Mouse (Mus musculus): ENCODE data around the gene Nsd2. TPM values are rescaled to one million over a fixed set of nuclear protein-coding genes. Genes with fewer than 3 reads are reported as not detected.

Nsd2 gene
- polyA plus RNA-seq (2014; fragmentation: Nextera tagmentation; extraction: Ambion mirVana): 115 and 117 TPM in 2 replicates

DNA sequence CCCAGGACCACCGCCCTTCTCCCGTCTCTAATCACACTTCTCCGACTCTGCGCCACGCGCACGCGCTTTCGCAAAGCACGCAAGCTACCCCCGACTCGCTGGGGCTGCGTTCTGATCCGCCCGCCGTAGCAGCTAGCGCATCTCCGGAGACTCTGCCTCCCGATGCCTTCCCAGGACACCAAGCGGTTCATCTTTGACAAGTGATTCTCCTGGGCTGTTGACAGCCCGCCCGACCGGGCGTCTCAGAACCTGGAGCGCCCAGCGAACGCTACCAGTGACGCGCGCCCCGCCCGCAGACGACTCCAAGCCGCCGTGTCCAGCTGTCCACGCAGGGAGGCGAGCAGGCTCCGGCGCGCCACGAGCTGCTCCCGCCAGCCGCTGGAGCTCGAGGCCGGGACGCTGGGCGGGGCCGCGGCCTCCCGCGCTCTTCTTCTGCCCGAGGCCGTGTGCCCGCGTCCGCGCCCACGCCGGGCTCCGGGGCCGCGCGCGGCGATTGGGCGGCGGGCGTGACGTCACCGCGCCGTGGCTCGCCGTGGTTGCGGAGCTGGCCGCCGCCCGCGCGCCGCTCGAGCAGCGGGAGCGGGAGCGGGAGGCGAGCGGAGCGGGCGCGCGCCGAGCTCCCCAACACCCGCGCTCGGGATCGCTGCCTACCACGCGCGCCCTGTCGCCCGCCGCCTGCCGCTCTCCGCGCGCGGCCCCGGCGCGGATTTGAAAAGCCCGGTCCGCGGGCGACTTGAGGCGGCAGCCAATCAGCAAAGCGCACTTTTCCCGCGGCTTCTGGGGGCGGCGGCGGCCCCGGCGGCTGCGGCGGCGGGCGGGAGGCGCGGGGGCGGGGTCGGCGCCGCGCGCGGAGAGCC, at the start of gene Nsd2:
Nsd2 (plus strand) TSS at position 850 of the 857 bp plus-strand sequence.
- Histone ChIP-seq H3K9ac (ENCODE audit: low read length) (peak within 1 kb of the TSS; percentile 100), H3K36me3 (ENCODE audit: control insufficient read depth, insufficient read depth, low read length) (no peaks in the 10 kb centered on the region), H3K4me3 (ENCODE audit: low read depth, low read length) (peak within 1 kb of the TSS; percentile 100), H3K4me1 (ENCODE audit: control insufficient read depth, insufficient read depth, low read length) (peaks cover 38% of the 10 kb centered on the region), H3K27me3 (ENCODE audit: control insufficient read depth, insufficient read depth, low read length) (no peaks in the 10 kb centered on the region), H3K27ac (ENCODE audit: low read depth, low read length) (peak within 1 kb of the TSS; percentile 100), H3K9me3 (ENCODE audit: control insufficient read depth, low read length) (no peaks in the 10 kb centered on the region), H3K4me2 (peak within 1 kb of the TSS; percentile 86)
- WGBS: under 1% methylated on average over 123 of the region's 136 CpGs
- ATAC-seq (ENCODE audit: low FRiP score) (peak; percentile 83), DNase-seq (ENCODE audit: low spot score, missing footprints) (peak; percentile 100)

DNA sequence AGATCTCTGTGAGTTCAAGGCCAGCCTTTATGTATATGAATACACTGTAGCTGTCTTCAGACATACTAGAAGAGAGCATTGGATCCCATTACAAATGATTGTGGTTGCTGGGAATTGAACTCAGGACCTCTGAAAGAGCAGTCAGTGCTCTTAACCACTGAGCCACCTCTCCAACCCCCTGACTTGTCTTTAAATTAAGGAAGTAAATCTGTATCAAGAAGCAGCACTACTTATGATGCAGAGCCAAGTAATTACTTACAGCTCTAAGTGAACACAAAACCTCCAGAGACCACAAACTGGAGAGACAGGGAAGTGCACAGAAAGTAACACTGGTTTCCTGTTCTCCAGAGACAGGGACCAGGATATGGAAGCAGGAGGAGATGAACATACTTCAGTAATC, 43.3 kb upstream of the Nsd2 start:
- Histone ChIP-seq H3K36me3 (ENCODE audit: control insufficient read depth, insufficient read depth, low read length) (peaks cover 2% of the 10 kb centered on the region; the same call in 1 of the 2 replicates), H3K27me3 (ENCODE audit: control insufficient read depth, insufficient read depth, low read length) (no peaks in the 10 kb centered on the region), H3K27ac (ENCODE audit: low read depth, low read length) (no peak overlapping the region), H3K4me3 (ENCODE audit: low read depth, low read length) (no peak overlapping the region), H3K9me3 (ENCODE audit: control insufficient read depth, low read length) (no peaks in the 10 kb centered on the region), H3K9ac (ENCODE audit: low read length) (no peak overlapping the region), H3K4me2 (no peak overlapping the region), H3K4me1 (ENCODE audit: control insufficient read depth, insufficient read depth, low read length) (peaks cover 9% of the 10 kb centered on the region)
- DNase-seq (ENCODE audit: low spot score, missing footprints) (no peak), ATAC-seq (ENCODE audit: low FRiP score) (no peak)

DNA sequence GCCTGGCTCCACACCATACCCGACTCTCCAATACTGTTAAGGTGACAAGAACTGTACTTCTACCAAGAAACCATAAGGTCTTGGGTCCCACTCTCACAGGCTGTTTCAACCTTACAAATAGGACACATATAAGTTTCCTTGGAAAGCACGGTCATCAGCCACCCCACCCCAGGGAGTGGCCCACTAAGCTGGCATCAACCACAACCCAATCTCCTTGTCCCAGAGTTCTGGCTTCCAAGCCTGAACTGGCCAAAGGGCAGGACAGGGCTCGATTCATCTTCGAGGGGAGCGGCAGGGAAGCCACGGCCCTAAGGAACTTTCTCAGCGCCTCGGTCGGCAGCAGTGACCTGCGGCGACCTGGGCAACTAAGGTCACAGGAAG, 38.6 kb upstream of the Nsd2 start:
- H3K9me3 ChIP-seq (ENCODE audit: control insufficient read depth, low read length): no peaks in the 10 kb centered on the region
- H3K4me2 ChIP-seq: peak overlapping the region; percentile 86
- ATAC-seq (ENCODE audit: low FRiP score) (peak; percentile 3; the same call in 1 of the 2 replicates), DNase-seq (ENCODE audit: low spot score, missing footprints) (no peak)
- H3K9ac ChIP-seq (ENCODE audit: low read length): peak overlapping the region; percentile 89
- peaks cover 2% of the 10 kb centered on the region; the same call in 1 of the 2 replicates for H3K36me3 ChIP-seq (ENCODE audit: control insufficient read depth, insufficient read depth, low read length)
- H3K27me3 ChIP-seq (ENCODE audit: control insufficient read depth, insufficient read depth, low read length): no peaks in the 10 kb centered on the region
- H3K27ac ChIP-seq (ENCODE audit: low read depth, low read length): peak overlapping the region; percentile 80; the same call in 1 of the 2 replicates
- H3K4me1 ChIP-seq (ENCODE audit: control insufficient read depth, insufficient read depth, low read length): peaks cover 11% of the 10 kb centered on the region
- 4% methylated on average over 11 of the region's 11 CpGs for WGBS
- peak overlapping the region; percentile 89 for H3K4me3 ChIP-seq (ENCODE audit: low read depth, low read length)

DNA sequence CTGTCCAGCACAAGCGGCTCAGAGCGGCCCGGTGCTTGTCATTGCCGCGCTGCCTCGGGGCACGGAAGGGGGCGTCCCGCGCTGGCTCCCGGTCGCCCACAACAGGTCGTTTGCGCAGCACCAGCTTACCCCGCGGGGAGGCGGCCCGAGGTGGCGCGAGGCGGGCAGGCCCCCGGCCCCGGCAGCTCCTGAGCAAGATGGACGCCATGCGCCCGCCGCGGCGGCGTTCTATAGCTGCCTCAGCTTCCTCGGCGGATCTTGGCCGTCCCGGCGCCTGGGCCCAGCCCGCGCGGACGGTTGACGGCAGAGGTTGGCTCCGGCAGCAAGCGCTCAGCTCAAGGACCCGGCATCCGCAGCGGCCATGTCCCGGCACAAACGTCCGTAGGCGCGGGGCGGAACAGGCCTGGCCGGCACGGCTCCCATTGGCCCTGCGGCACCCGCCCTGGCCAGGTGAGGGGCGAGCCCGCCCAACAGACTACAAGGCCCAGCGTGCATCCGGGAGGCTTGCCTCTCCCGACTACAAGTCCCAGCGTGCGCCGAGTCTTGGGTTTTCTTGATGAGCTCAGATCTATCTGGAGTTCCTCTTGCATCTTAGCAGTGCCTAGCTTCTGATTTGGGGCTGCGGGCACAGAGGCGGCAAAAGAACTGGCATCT, 38.1 kb upstream of the Nsd2 start, which contains the start of gene Letm1:
Letm1 (minus strand) TSS at position 473 of the 654 bp plus-strand sequence.
- Histone ChIP-seq H3K27ac (ENCODE audit: low read depth, low read length) (peak within 1 kb of the TSS; percentile 80), H3K4me3 (ENCODE audit: low read depth, low read length) (peak within 1 kb of the TSS; percentile 89), H3K4me1 (ENCODE audit: control insufficient read depth, insufficient read depth, low read length) (peaks cover 11% of the 10 kb centered on the region), H3K4me2 (peak within 1 kb of the TSS; percentile 86), H3K9me3 (ENCODE audit: control insufficient read depth, low read length) (no peaks in the 10 kb centered on the region), H3K27me3 (ENCODE audit: control insufficient read depth, insufficient read depth, low read length) (no peaks in the 10 kb centered on the region), H3K9ac (ENCODE audit: low read length) (peak within 1 kb of the TSS; percentile 89), H3K36me3 (ENCODE audit: control insufficient read depth, insufficient read depth, low read length) (peaks cover 1% of the 10 kb centered on the region; the same call in 1 of the 2 replicates)
- under 1% methylated on average over 65 of the region's 65 CpGs for WGBS
- peak; percentile 100 for ATAC-seq (ENCODE audit: low FRiP score)
- peak; percentile 98 for DNase-seq (ENCODE audit: low spot score, missing footprints)

DNA sequence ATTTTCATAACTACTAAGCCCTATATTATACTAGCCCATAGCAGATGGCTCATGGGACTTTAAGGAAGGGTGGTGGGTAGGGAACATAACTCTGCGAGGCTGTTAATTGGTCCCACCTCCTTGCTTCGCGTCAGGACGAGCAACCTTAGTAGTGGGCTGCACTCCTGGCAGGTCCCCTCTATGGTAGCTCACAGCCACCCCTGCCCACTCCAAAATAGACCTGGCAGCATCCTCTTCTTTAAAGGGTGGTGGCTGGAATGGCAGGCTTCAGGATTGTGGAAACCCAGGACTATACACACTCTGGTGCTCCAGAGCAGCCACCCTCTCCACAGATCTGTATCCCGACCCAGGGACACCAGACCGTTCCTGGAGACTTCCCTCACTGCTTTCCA, 37.5 kb upstream of the Nsd2 start:
- ATAC-seq (ENCODE audit: low FRiP score): peak; percentile 83
- H3K27ac ChIP-seq (ENCODE audit: low read depth, low read length): no peak overlapping the region
- no peaks in the 10 kb centered on the region for H3K36me3 ChIP-seq (ENCODE audit: control insufficient read depth, insufficient read depth, low read length)
- H3K4me3 ChIP-seq (ENCODE audit: low read depth, low read length): peak overlapping the region; percentile 89
- H3K27me3 ChIP-seq (ENCODE audit: control insufficient read depth, insufficient read depth, low read length): no peaks in the 10 kb centered on the region
- H3K4me2 ChIP-seq: peak overlapping the region; percentile 86
- DNase-seq (ENCODE audit: low spot score, missing footprints): no peak
- no peaks in the 10 kb centered on the region for H3K9me3 ChIP-seq (ENCODE audit: control insufficient read depth, low read length)
- H3K9ac ChIP-seq (ENCODE audit: low read length): peak overlapping the region; percentile 89
- H3K4me1 ChIP-seq (ENCODE audit: control insufficient read depth, insufficient read depth, low read length): peaks cover 11% of the 10 kb centered on the region
- 13% methylated on average over 6 of the region's 6 CpGs for WGBS

DNA sequence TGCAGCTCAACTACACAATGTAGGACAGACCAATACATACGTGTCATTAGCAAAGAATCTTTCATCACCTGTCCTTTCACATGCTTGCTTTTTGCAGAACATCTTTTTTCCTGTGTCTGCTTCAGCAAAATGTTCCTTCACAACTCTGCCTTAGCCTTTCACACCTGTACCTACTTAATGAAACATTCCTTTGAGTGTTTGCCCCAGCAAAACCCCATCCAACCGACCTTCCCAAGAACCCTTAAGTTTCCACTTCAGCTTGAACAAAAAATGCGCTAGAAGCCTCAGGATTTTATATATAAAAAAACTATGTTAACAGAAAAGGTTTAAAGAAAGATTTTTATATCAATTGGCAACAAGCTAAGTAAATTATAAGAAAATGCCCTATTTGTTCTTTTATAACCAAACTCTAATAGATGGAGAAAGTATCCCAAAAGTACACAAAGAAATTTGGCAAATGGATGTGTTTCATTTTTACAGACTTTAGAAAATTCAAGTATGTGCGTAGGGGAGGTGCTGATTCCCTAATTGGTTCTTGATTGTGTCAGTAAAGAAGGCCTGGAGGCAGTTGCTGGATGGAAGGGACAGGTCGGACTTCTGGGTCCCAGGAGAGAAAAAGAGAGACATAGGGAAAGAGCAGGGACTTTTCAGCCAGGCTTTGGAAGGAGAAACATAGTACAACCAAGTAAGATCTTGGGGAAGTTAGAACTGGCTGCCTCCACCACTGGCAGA, 28.4 kb upstream of the Nsd2 start:
- WGBS: 81% methylated on average over 5 of the region's 5 CpGs
- H3K27me3 ChIP-seq (ENCODE audit: control insufficient read depth, insufficient read depth, low read length): no peaks in the 10 kb centered on the region
- no peak overlapping the region for H3K4me2 ChIP-seq
- no peaks in the 10 kb centered on the region for H3K4me1 ChIP-seq (ENCODE audit: control insufficient read depth, insufficient read depth, low read length)
- H3K9ac ChIP-seq (ENCODE audit: low read length): no peak overlapping the region
- DNase-seq (ENCODE audit: low spot score, missing footprints) (no peak), ATAC-seq (ENCODE audit: low FRiP score) (no peak)
- no peaks in the 10 kb centered on the region for H3K9me3 ChIP-seq (ENCODE audit: control insufficient read depth, low read length)
- no peaks in the 10 kb centered on the region for H3K36me3 ChIP-seq (ENCODE audit: control insufficient read depth, insufficient read depth, low read length)
- no peak overlapping the region for H3K27ac ChIP-seq (ENCODE audit: low read depth, low read length)
- no peak overlapping the region for H3K4me3 ChIP-seq (ENCODE audit: low read depth, low read length)

DNA sequence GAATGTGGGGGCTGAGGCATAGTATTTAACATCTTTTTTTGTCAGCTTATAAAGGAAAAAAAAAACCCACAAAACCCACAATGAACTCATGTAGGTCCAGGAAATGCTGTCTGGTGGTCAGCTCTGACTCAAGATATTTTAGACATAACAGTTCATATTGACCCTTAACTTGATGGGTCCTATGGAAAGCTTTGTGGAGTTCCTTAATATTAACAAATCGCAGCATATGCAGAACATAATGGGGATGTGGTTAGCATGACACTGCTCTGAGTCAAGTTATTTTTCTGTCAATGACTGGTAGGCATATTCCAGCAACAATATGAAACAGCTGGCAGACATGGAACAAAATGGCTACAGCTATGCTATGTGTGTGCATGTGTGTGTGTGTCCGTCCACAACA, 17.2 kb upstream of the Nsd2 start:
- no peak overlapping the region for H3K4me2 ChIP-seq
- 89% methylated on average over 2 of the region's 2 CpGs for WGBS
- no peak overlapping the region for H3K9ac ChIP-seq (ENCODE audit: low read length)
- ATAC-seq (ENCODE audit: low FRiP score) (no peak), DNase-seq (ENCODE audit: low spot score, missing footprints) (no peak)
- H3K27ac ChIP-seq (ENCODE audit: low read depth, low read length): no peak overlapping the region
- H3K4me3 ChIP-seq (ENCODE audit: low read depth, low read length): no peak overlapping the region
- no peaks in the 10 kb centered on the region for H3K36me3 ChIP-seq (ENCODE audit: control insufficient read depth, insufficient read depth, low read length)
- peaks cover under 1% of the 10 kb centered on the region; the same call in 1 of the 2 replicates for H3K9me3 ChIP-seq (ENCODE audit: control insufficient read depth, low read length)
- H3K27me3 ChIP-seq (ENCODE audit: control insufficient read depth, insufficient read depth, low read length): no peaks in the 10 kb centered on the region
- no peaks in the 10 kb centered on the region for H3K4me1 ChIP-seq (ENCODE audit: control insufficient read depth, insufficient read depth, low read length)

DNA sequence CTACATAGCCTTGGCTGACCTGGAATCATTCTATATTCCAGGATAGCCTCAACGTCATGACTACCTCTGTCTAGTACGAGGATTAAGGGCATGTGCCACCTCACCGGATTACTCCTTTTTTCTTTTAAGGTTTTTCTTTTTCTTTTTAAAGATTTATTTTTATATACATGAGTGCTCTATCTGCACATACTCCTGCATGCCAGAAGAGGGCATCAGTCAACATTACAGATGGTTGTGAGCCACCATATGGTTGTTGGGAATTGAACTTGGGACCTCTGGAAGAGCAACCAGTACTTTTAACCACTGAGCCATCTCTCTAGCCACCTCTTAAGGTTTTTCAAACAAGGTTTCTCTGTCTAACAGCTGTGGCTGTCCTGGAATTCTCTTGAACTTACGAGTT, 9.0 kb upstream of the Nsd2 start:
- H3K9ac ChIP-seq (ENCODE audit: low read length): no peak overlapping the region
- no peak overlapping the region for H3K27ac ChIP-seq (ENCODE audit: low read depth, low read length)
- H3K4me3 ChIP-seq (ENCODE audit: low read depth, low read length): no peak overlapping the region
- DNase-seq (ENCODE audit: low spot score, missing footprints): peak; percentile 2
- no peaks in the 10 kb centered on the region for H3K4me1 ChIP-seq (ENCODE audit: control insufficient read depth, insufficient read depth, low read length)
- no peaks in the 10 kb centered on the region for H3K9me3 ChIP-seq (ENCODE audit: control insufficient read depth, low read length)
- H3K27me3 ChIP-seq (ENCODE audit: control insufficient read depth, insufficient read depth, low read length): no peaks in the 10 kb centered on the region
- no peaks in the 10 kb centered on the region for H3K36me3 ChIP-seq (ENCODE audit: control insufficient read depth, insufficient read depth, low read length)
- ATAC-seq (ENCODE audit: low FRiP score): no peak
- WGBS: 85% methylated on average over 4 of the region's 4 CpGs
- H3K4me2 ChIP-seq: no peak overlapping the region
